Comparison of ENCODE assay signal across 8 mouse cellular contexts in the genomic region with DNA sequence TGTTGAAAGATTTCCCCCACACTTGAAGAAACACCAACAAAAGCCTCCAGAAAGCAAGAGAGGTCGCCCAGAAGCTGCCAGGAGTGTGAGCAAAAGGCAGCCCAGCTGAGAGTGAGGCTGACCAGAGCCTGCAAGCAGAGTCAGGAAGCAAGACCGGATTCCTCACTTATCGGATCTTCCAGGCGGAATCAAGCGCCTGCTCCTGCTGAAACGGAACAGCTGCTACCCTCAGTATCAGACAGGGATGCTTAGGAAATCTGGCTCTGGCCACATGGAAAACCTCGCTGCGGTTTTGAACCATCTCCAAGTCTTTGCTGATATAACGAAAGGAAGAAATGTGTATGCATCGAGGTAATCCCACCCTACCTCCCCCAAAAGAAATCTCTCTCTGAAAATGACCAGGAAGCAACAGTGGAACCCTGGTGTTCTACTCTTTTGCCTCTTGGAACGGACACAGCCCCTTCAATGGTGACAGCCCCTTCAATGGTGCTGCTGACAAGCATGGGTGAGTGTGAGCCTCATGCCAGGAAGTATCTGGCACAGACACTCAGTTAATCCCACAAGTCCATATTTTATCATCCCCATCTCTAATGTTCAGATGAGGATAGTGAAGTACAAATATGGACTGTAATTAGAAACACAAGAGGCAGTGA.
DNase-seq lines count a peak whose midpoint lies in the region; ATAC-seq and TF ChIP-seq lines count a peak whose summit lies in the region.

No protein-coding gene starts in this region.

- 35% methylated on average over 11 of the region's 11 CpGs for WGBS in kidney, embryonic 14.5 days

- no peaks in the 10 kb centered on the region for H3K36me3 ChIP-seq in kidney, embryonic 14.5 days (ENCODE audit: control insufficient read depth, insufficient read depth, low read length)

- H3K9me3 ChIP-seq in kidney, embryonic 14.5 days (ENCODE audit: control insufficient read depth, low read length), result peaks cover 4% of the 10 kb centered on the region; the same call in 1 of the 2 replicates

- TF ChIP-seq CTCF in embryonic fibroblast, embryonic 13.5 days (IDR thresholded peaks at IDR 0.05; ENCODE audit: borderline replicate concordance, insufficient read depth, low read length), result no peak

- H3K4me3 ChIP-seq in embryonic fibroblast, embryonic 13.5 days (ENCODE audit: insufficient read depth, low read length), result no peak overlapping the region
- no peak overlapping the region for H3K4me3 ChIP-seq in kidney, embryonic 14.5 days (ENCODE audit: low read length)

- H3K27ac ChIP-seq in embryonic fibroblast, embryonic 13.5 days (ENCODE audit: insufficient read depth, low read length), result peak overlapping the region; percentile 34
- H3K27ac ChIP-seq in kidney, embryonic 14.5 days (ENCODE audit: low read depth, low read length), result peak overlapping the region; percentile 27; the same call in 1 of the 2 replicates

- peaks cover 5% of the 10 kb centered on the region; the same call in 1 of the 2 replicates for H3K4me1 ChIP-seq in embryonic fibroblast, embryonic 13.5 days (ENCODE audit: control insufficient read depth, insufficient read depth, low read length)
- H3K4me1 ChIP-seq in kidney, embryonic 14.5 days (ENCODE audit: control insufficient read depth, insufficient read depth, low read length), result no peaks in the 10 kb centered on the region

- no peak overlapping the region for H3K9ac ChIP-seq in kidney, embryonic 14.5 days (ENCODE audit: low read depth, low read length)

- no peaks in the 10 kb centered on the region for H3K27me3 ChIP-seq in kidney, embryonic 14.5 days (ENCODE audit: control insufficient read depth, insufficient read depth, low read length)

- no peak for TF ChIP-seq POLR2A in embryonic fibroblast, embryonic 13.5 days (IDR thresholded peaks at IDR 0.05; ENCODE audit: low read depth, low read length)

- ATAC-seq in kidney, embryonic 14.5 days (ENCODE audit: low FRiP score, low TSS enrichment), result peak; percentile 76; the same call in 1 of the 2 replicates

- peak; percentile 46 for DNase-seq in urinary bladder, postnatal 14 days (ENCODE audit: low spot score)
- DNase-seq in urinary bladder, postnatal 10 days (ENCODE audit: low spot score), result no peak
- peak; percentile 56 to 61 for DNase-seq in urinary bladder, postnatal 4 days (ENCODE audit: low spot score in 2 of 2)
- no peak for DNase-seq in right cerebral cortex, adult 2 months (ENCODE audit: low spot score in 2 of 2)
- DNase-seq in right cerebral cortex, postnatal 36 days (ENCODE audit: low spot score in 2 of 2), result no peak
- no peak for DNase-seq in right cerebral cortex, postnatal 25 days

- H3K4me2 ChIP-seq in kidney, embryonic 14.5 days (replicated peaks; ENCODE audit: low read depth, low read length), result no peak overlapping the region

Comparison
In these comparisons a context has a peak if more than half of its experiments do, and no peak if none do; other contexts are left out.
1. DNase-seq: peak in urinary bladder, postnatal 14 days (single experiment) and urinary bladder, postnatal 4 days (2 of 2); none in urinary bladder, postnatal 10 days (single experiment), right cerebral cortex, adult 2 months (0 of 2), right cerebral cortex, postnatal 36 days (0 of 2) and right cerebral cortex, postnatal 25 days (single experiment).